Mouse (Mus musculus) MEL (cell line): ENCODE data around the gene Lmx1b. TPM values are rescaled to one million over a fixed set of nuclear protein-coding genes. Genes with fewer than 3 reads are reported as not detected.
A peak's percentile ranks its signal among the peaks of the same experiment; 100 is the strongest.

Experiments
- DNase-seq: peaks from one replicate; pipeline ENCODE4 v3.0.0; 2011; ENCODE audit warnings: low read depth, low spot score
- H3K27ac ChIP-seq: 2 replicates; pipeline ENCODE4 v1.5.1; 2012; ENCODE audit warnings: low read depth, mild to moderate bottlenecking, control low read depth, low read length, moderate library complexity; ENCODE audit not compliant: control insufficient read depth
- H3K27me3 ChIP-seq, 2 experiments: fragments of 150-350 bp in 1 of 2; sonication (generic) in 1 of 2; 2 replicates each; pipeline ENCODE4 v1.6.1; 2012; ENCODE audit warnings: low read length in 2 of 2, mild to moderate bottlenecking in 2 of 2, improper control_type of control experiment in 1 of 2, moderate library complexity in 1 of 2; ENCODE audit not compliant: insufficient read depth in 2 of 2, control insufficient read depth in 1 of 2
- H3K36me3 ChIP-seq, 2 experiments: 2 replicates each; pipeline ENCODE4 v1.6.1; 2012 to 2014; ENCODE audit warnings: low read length in 2 of 2, improper control_type of control experiment in 1 of 2, inconsistent platforms in 1 of 2, mild to moderate bottlenecking in 1 of 2; ENCODE audit not compliant: insufficient read depth in 2 of 2, control insufficient read depth in 1 of 2
- H3K4me1 ChIP-seq, 2 experiments: fragments of 150-350 bp in 1 of 2; sonication (generic) in 1 of 2; 2 replicates each; pipeline ENCODE4 v1.6.1; 2012; ENCODE audit warnings: low read length in 2 of 2, improper control_type of control experiment in 1 of 2, mild to moderate bottlenecking in 1 of 2; ENCODE audit not compliant: insufficient read depth in 2 of 2, control insufficient read depth in 1 of 2
- H3K4me3 ChIP-seq, 2 experiments: fragments of 150-350 bp in 1 of 2; sonication (generic) in 1 of 2; 2 replicates each; pipeline ENCODE4 v1.5.1; 2012; ENCODE audit warnings: low read depth in 2 of 2, low read length in 2 of 2, mild to moderate bottlenecking in 2 of 2, moderate library complexity in 2 of 2, control low read depth in 1 of 2, improper control_type of control experiment in 1 of 2; ENCODE audit not compliant: control insufficient read depth in 1 of 2, insufficient read depth in 1 of 2
- H3K79me2 ChIP-seq: 2 replicates; pipeline ENCODE4 v1.6.1; 2012; ENCODE audit warnings: mild to moderate bottlenecking, low read length, moderate library complexity; ENCODE audit not compliant: control insufficient read depth, poor library complexity, insufficient read depth
- H3K9ac ChIP-seq: 2 replicates; pipeline ENCODE4 v1.6.1; 2012; ENCODE audit warnings: low read depth, mild to moderate bottlenecking, control low read depth, low read length, moderate library complexity; ENCODE audit not compliant: control insufficient read depth, poor library complexity, severe bottlenecking
- H3K9me3 ChIP-seq: fragments of 150-350 bp; sonication (generic); replicated peaks from 2 replicates; pipeline ENCODE4 v1.6.1; 2012; ENCODE audit warnings: mild to moderate bottlenecking, low read length, improper control_type of control experiment, moderate library complexity; ENCODE audit not compliant: insufficient read depth
- CHD2 ChIP-seq: IDR thresholded peaks from 2 replicates; pipeline ENCODE4 v1.6.1; 2011; ENCODE audit warnings: low read length, improper control_type of control experiment
- CTCF ChIP-seq, 3 experiments: IDR thresholded peaks in 2 of 3; conservative IDR thresholded peaks in 1 of 3; 2 replicates each; pipeline ENCODE4 v1.5.1; 2011 to 2012; ENCODE audit warnings: low read length in 3 of 3, low read depth in 2 of 3, mild to moderate bottlenecking in 2 of 3, improper control_type of control experiment in 1 of 3, inconsistent platforms in 1 of 3, mixed read lengths in 1 of 3, moderate library complexity in 1 of 3; ENCODE audit not compliant: control insufficient read depth in 1 of 3, insufficient read depth in 1 of 3, poor library complexity in 1 of 3, severe bottlenecking in 1 of 3
- E2F4 ChIP-seq: IDR thresholded peaks from 2 replicates; pipeline ENCODE4 v1.6.1; 2011; ENCODE audit warnings: low read depth, low read length, improper control_type of control experiment, borderline replicate concordance
- ELF1 ChIP-seq: IDR thresholded peaks from 2 replicates; pipeline ENCODE4 v1.6.1; 2014; ENCODE audit warnings: low read depth, mild to moderate bottlenecking, inconsistent platforms, low read length, improper control_type of control experiment, moderate library complexity
- ETS1 ChIP-seq: IDR thresholded peaks from 2 replicates; pipeline ENCODE4 v1.6.1; 2012; ENCODE audit warnings: low read depth, mild to moderate bottlenecking, inconsistent platforms, low read length, improper control_type of control experiment, moderate library complexity
- KAT2A ChIP-seq: conservative IDR thresholded peaks from 2 replicates; pipeline ENCODE4 v1.6.1; 2012; ENCODE audit warnings: low read depth, low read length, improper control_type of control experiment, inconsistent platforms
- MAFK ChIP-seq: IDR thresholded peaks from 2 replicates; pipeline ENCODE4 v1.6.1; 2011; ENCODE audit warnings: low read depth, mild to moderate bottlenecking, low read length, improper control_type of control experiment, borderline replicate concordance
- MAX ChIP-seq: IDR thresholded peaks from 2 replicates; pipeline ENCODE4 v1.6.1; 2011; ENCODE audit warnings: low read length, improper control_type of control experiment
- MYB ChIP-seq: IDR thresholded peaks from 2 replicates; pipeline ENCODE4 v1.6.1; 2011; ENCODE audit warnings: mild to moderate bottlenecking, low read depth, low read length, improper control_type of control experiment
- MYC ChIP-seq: IDR thresholded peaks from 2 replicates; pipeline ENCODE4 v1.6.1; 2011; ENCODE audit warnings: low read depth, mild to moderate bottlenecking, low read length, improper control_type of control experiment, moderate library complexity
- NRF1 ChIP-seq: IDR thresholded peaks from 2 replicates; pipeline ENCODE4 v1.6.1; 2014; ENCODE audit warnings: low read depth, mild to moderate bottlenecking, inconsistent platforms, low read length, improper control_type of control experiment, moderate library complexity; ENCODE audit not compliant: poor library complexity, insufficient read depth, severe bottlenecking
- POLR2AphosphoS5 ChIP-seq: IDR thresholded peaks from 2 replicates; pipeline ENCODE4 v1.6.1; 2012; ENCODE audit warnings: low read depth, borderline replicate concordance, mild to moderate bottlenecking, inconsistent platforms, low read length, moderate library complexity, mixed read lengths
- RCOR1 ChIP-seq: IDR thresholded peaks from 2 replicates; pipeline ENCODE4 v1.6.1; 2012; ENCODE audit warnings: low read depth, mild to moderate bottlenecking, inconsistent platforms, low read length, improper control_type of control experiment
- TBP ChIP-seq: IDR thresholded peaks from 2 replicates; pipeline ENCODE4 v1.8.0; 2011; ENCODE audit warnings: low read depth, low read length, improper control_type of control experiment
- USF1 ChIP-seq: IDR thresholded peaks from 2 replicates; pipeline ENCODE4 v1.6.1; 2014; ENCODE audit warnings: low read depth, mild to moderate bottlenecking, inconsistent platforms, low read length, improper control_type of control experiment, moderate library complexity
- ZKSCAN1 ChIP-seq: IDR thresholded peaks from 2 replicates; pipeline ENCODE4 v1.6.1; 2012; ENCODE audit warnings: low read depth, mild to moderate bottlenecking, inconsistent platforms, low read length, improper control_type of control experiment, moderate library complexity
- ZMIZ1 ChIP-seq: IDR thresholded peaks from 2 replicates; pipeline ENCODE4 v1.6.1; 2012; ENCODE audit warnings: low read depth, mild to moderate bottlenecking, inconsistent platforms, low read length, improper control_type of control experiment, moderate library complexity
- polyA plus RNA-seq, 2 experiments: library from polyadenylated mRNA; stranded (reverse) in 1 of 2; unstranded in 1 of 2; fragments of >175 nt in 1 of 2; fragments of >200 nt in 1 of 2; gene quantifications; 2 replicates each; pipeline versions ENCODE4 v1.2.1 to v1.2.4; 2012; ENCODE audit warnings: low replicate concordance in 2 of 2, low read depth in 1 of 2; ENCODE audit not compliant: insufficient read length in 2 of 2, insufficient read depth in 1 of 2, missing spikeins in 1 of 2
- total RNA-seq: library from RNA; depleted of rRNA; stranded (reverse); fragments of 300-350 nt; gene quantifications from 2 replicates; pipeline ENCODE4 v1.2.3, GENCODE M21; 2012

Gene Lmx1b
- total and polyA plus RNA-seq, 3 experiments, result not detected

DNA sequence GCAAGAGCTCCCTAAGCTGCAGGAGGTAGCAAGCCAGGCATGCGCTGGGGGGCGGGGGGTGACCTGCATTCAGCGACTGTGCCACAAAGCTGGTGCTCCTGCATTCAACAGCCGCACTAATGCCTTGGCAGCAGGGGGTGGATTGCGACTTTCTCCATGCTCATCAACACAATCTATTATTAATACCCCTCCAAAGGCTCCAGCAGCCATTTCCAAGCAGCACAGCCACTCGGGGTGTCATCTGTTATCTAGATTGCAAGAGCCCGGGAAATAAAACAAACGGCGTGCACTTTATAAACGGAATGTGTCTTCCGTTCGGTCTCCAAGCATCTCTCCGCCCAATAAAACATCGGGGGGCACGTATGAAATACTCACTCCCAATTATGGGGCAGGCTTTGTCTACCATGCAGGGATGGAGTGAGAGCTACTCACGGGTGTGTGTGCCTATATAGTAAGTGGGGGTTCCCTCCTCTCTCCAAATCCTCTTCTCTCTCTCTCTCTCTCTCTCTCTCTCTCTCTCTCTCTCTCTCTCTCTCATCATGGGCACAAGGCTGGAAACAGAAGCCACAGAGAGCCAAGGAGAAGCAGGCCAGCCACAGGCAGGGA lies 69.0 kb downstream of the Lmx1b start:
- H3K36me3 ChIP-seq, result no peaks in the 10 kb centered on the region
- no peaks in the 10 kb centered on the region for H3K9me3 ChIP-seq
- H3K9ac ChIP-seq, result no peak overlapping the region
- H3K4me1 ChIP-seq, result no peaks in the 10 kb centered on the region
- H3K27me3 ChIP-seq, result no peaks in the 10 kb centered on the region; a peak in 1 of 4 replicates
- no peaks in the 10 kb centered on the region for H3K79me2 ChIP-seq
- TF ChIP-seq CHD2 (no peak), MAFK (no peak), KAT2A (no peak), USF1 (no peak)
- H3K27ac ChIP-seq, result no peak overlapping the region
- no peak for DNase-seq
- no peak overlapping the region for H3K4me3 ChIP-seq

- H3K4me3 ChIP-seq, result no peak overlapping the region
- DNase-seq, result no peak
- no peaks in the 10 kb centered on the region for H3K27me3 ChIP-seq
Measured at GRCm38 (mm10) chr2:33569698-33570097, 70.6 kb downstream of the Lmx1b start.

DNA sequence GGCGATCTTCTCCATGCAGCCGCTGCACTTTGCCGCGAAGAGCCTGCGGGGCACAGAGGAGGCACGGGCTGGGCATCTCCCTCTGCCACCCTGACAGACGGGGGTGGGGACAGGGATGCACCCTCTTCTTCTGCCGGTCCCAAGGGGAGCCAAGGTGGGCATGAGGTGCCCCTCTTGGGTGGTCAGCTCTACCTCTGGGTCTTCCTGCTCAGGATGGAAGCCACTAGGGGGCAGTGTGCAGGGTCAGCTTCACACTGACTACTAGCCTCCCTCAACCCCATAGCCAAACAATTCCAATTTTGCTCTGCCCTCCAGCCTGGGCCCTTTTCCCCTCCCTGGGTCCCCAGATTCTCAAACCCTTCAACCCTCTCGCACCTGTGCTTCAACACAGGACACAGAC lies 71.1 kb downstream of the Lmx1b start:
- H3K4me1 ChIP-seq, result no peaks in the 10 kb centered on the region
- DNase-seq, result peak; percentile 18
- H3K9ac ChIP-seq, result no peak overlapping the region
- no peak overlapping the region for H3K27ac ChIP-seq
- no peaks in the 10 kb centered on the region for H3K36me3 ChIP-seq
- TF ChIP-seq CTCF (IDR thresholded peaks at IDR 0.05 in 2 of 3, conservative IDR thresholded peaks at IDR 0.05 in 1 of 3; ENCODE audit: control insufficient read depth in 1 of 3, insufficient read depth in 1 of 3, low read depth in 2 of 3, low read length in 3 of 3, poor library complexity in 1 of 3, severe bottlenecking in 1 of 3), result peak; percentile 40 to 73 (median 41); a peak in 5 of 6 replicates
- no peak for TF ChIP-seq NRF1
- H3K9me3 ChIP-seq, result no peaks in the 10 kb centered on the region
- no peaks in the 10 kb centered on the region for H3K79me2 ChIP-seq
- no peaks in the 10 kb centered on the region for H3K27me3 ChIP-seq
- no peak overlapping the region for H3K4me3 ChIP-seq

More at GRCm38 (mm10) chr2:33569698-33570097, 70.6 kb downstream of the Lmx1b start:
- Histone ChIP-seq H3K9me3 (no peaks in the 10 kb centered on the region), H3K27ac (no peak overlapping the region), H3K79me2 (no peaks in the 10 kb centered on the region), H3K4me1 (no peaks in the 10 kb centered on the region), H3K9ac (no peak overlapping the region), H3K36me3 (no peaks in the 10 kb centered on the region)
- no peak for TF ChIP-seq CHD2
- TF ChIP-seq NRF1, result no peak
- TF ChIP-seq MYB, result no peak
- no peak for TF ChIP-seq RCOR1
- TF ChIP-seq ELF1, result no peak
- TF ChIP-seq POLR2AphosphoS5, result no peak
- no peak for TF ChIP-seq ETS1
- TF ChIP-seq TBP, result no peak
- no peak for TF ChIP-seq ZKSCAN1
- no peak for TF ChIP-seq MYC
- no peak for TF ChIP-seq ZMIZ1
- TF ChIP-seq E2F4, result no peak
- no peak for TF ChIP-seq MAX
